Mouse (Mus musculus) lung, adult 18-20 months (tissue): Measurements from ENCODE around the gene St3gal3.
A peak's percentile ranks its signal among the peaks of the same experiment; 100 is the strongest.

ENCODE experiments used
- DNase-seq, 2 experiments: peaks; one replicate each; pipeline ENCODE4 v3.0.0; 2022; ENCODE audit warnings: mixed read lengths in 2 of 2

Gene St3gal3

DNA sequence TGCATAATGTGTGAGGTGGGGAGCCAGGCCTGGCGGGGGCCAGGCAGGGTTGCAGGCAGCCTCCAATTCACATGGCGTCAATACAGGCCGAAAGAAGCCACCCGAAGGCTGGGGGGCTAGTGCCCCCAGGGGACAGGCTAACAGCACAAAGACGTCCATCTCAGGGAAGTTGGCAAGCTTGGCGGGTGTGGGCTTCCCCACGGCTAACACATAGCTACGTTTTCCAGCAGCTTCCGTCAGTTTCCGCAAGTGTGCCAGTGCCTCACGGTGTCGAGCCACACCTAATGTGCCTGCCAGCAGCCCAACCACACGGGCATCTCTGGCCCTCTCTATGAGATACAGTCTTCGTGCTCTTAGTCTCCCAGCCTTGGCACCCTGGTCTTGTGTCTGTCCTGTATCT is 244.7 kb downstream of the St3gal3 start:
- no peak for DNase-seq

GRCm38 (mm10) chr4:117889471-117889870 is 245.2 kb downstream of the St3gal3 start:
- DNase-seq = no peak

GRCm38 (mm10) chr4:117887920-117888319 is 246.8 kb downstream of the St3gal3 start:
- no peak for DNase-seq

GRCm38 (mm10) chr4:117887133-117887532 is 247.6 kb downstream of the St3gal3 start, which contains the start of gene Atp6v0b:
Atp6v0b (minus strand) TSS chr4:117887333.
- DNase-seq = peak; percentile 94 to 95

- peak; percentile 41 to 43 for DNase-seq
Observed at GRCm38 (mm10) chr4:117886644-117887043, 248.1 kb downstream of the St3gal3 start.

- DNase-seq = no peak
Observed at GRCm38 (mm10) chr4:117885994-117886393, 248.7 kb downstream of the St3gal3 start.

DNA sequence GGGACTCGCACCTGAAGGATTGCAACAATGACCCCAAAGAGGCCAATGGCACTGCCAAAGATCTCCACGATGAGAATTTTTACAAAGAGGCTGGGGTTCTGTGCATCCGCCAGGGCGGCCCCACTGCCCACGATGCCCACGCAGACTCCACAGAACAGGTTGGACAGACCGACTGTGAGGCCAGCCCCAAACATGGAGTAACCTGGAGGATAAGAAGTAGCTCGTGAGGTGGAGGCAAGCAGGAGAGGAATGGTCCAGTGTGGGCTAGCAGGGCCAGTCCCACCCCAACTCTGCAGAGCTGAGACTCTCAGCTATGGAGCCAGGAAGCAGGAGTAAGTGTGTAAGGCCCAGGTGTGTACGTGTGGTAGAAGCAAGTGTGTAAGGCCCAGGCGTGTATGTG is 249.6 kb downstream of the St3gal3 start:
- no peak for DNase-seq

GRCm38 (mm10) chr4:117884146-117884545 is 250.6 kb downstream of the St3gal3 start:
- no peak for DNase-seq

GRCm38 (mm10) chr4:117882701-117883691 is 251.7 kb downstream of the St3gal3 start, which contains the start of gene B4galt2:
B4galt2 (minus strand) TSS chr4:117883487.
- peak; percentile 33 to 38 for DNase-seq
